Mouse (Mus musculus) small intestine, adult 2 months (tissue): ENCODE measurements at regions not wholly inside any gene's neighbourhood (a gene's known extent, or its start where the extent isn't known, plus 50 kb on each side); places are given as distances from the start of the nearest gene placed in this dataset.

ENCODE experiments used
- H3K27ac ChIP-seq: fragments of 200-500 bp; 2 replicates; pipeline ENCODE4 v1.5.1; 2012; ENCODE audit warnings: low read depth, low read length, control low read depth, inconsistent platforms; ENCODE audit not compliant: insufficient read depth
- H3K27me3 ChIP-seq: fragments of 200-500 bp; 2 replicates; pipeline ENCODE4 v1.6.1; 2012; ENCODE audit warnings: mild to moderate bottlenecking, moderate library complexity, low read length, inconsistent platforms; ENCODE audit not compliant: control insufficient read depth, insufficient read depth
- H3K36me3 ChIP-seq: fragments of 200-500 bp; 2 replicates; pipeline ENCODE4 v1.6.1; 2012; ENCODE audit warnings: mild to moderate bottlenecking, low read length, control low read depth, inconsistent platforms; ENCODE audit not compliant: control insufficient read depth, insufficient read depth
- H3K4me1 ChIP-seq: fragments of 200-500 bp; 2 replicates; pipeline ENCODE4 v1.6.1; 2012; ENCODE audit warnings: low read length, inconsistent platforms, mixed read lengths; ENCODE audit not compliant: control insufficient read depth, insufficient read depth, insufficient read length
- H3K4me3 ChIP-seq: fragments of 200-500 bp; 2 replicates; pipeline ENCODE4 v1.5.1; 2012; ENCODE audit warnings: low read depth, mild to moderate bottlenecking, control low read depth, inconsistent platforms, low read length, moderate library complexity
- CTCF ChIP-seq: fragments of 200-500 bp; IDR thresholded peaks from 2 replicates; pipeline ENCODE4 v1.5.1; 2012; ENCODE audit warnings: low read depth, mild to moderate bottlenecking, control low read depth, inconsistent platforms, low read length, moderate library complexity, mixed read lengths; ENCODE audit not compliant: insufficient replicate concordance, insufficient read length; ENCODE audit errors: extremely low read depth
- WGBS: fragments of 180-500 bp; shearing (Covaris S2); methylation state at CpG from one replicate; pipeline ENCODE4 v1.1.7; 2018; 5-methylcytosine and 5-hydroxymethylcytosine counted together

- 73% methylated on average over 1 of the region's 1 CpGs for WGBS
- no peak for TF ChIP-seq CTCF
- H3K4me1 ChIP-seq: no peaks in the 10 kb centered on the region
- H3K27me3 ChIP-seq: no peaks in the 10 kb centered on the region
- no peak overlapping the region for H3K4me3 ChIP-seq
- no peaks in the 10 kb centered on the region for H3K36me3 ChIP-seq
- H3K27ac ChIP-seq: no peak overlapping the region
These were observed 246.1 kb downstream of the 4930474N05Rik start for GRCm38 (mm10) chr14:36340832-36341231.
